Mouse (Mus musculus) midbrain, embryonic 11.5 days (tissue): ENCODE results near the gene Emb. TPM values are rescaled to one million over a fixed set of nuclear protein-coding genes. Genes with fewer than 3 reads are reported as not detected.
"Not testable (repeated sequence)": the region's sequence is repeated elsewhere in the genome, so short reads cannot be mapped to it uniquely, and the experiment has no call there.

Experiments
- ATAC-seq: fragments of 200-750 bp; cut with Nextera tagmentation; 2 replicates; pipeline ENCODE4 v1.8.0; 2017; ENCODE audit warnings: moderate TSS enrichment, moderate library complexity; ENCODE audit not compliant: low FRiP score
- DNase-seq: peaks from one replicate; pipeline ENCODE4 v3.0.0; 2015; ENCODE audit warnings: low spot score; ENCODE audit errors: missing footprints
- H3K27ac ChIP-seq: fragments of 300-500 bp; sonication (generic); 2 replicates; pipeline ENCODE4 v1.5.1; 2014; ENCODE audit warnings: low read depth, low read length
- H3K27me3 ChIP-seq: fragments of 300-500 bp; sonication (generic); 2 replicates; pipeline ENCODE4 v1.6.1; 2014; ENCODE audit warnings: mild to moderate bottlenecking, low read length, moderate library complexity, mixed read lengths; ENCODE audit not compliant: control insufficient read depth, insufficient read depth
- H3K36me3 ChIP-seq: fragments of 300-500 bp; sonication (generic); 2 replicates; pipeline ENCODE4 v1.6.1; 2014; ENCODE audit warnings: mild to moderate bottlenecking, low read length, moderate library complexity, mixed read lengths; ENCODE audit not compliant: control insufficient read depth, insufficient read depth
- H3K4me1 ChIP-seq: fragments of 300-500 bp; sonication (generic); 2 replicates; pipeline ENCODE4 v1.6.1; 2014; ENCODE audit warnings: low read length; ENCODE audit not compliant: control insufficient read depth, insufficient read depth
- H3K4me2 ChIP-seq: fragments of 300-500 bp; sonication (generic); 2 replicates; pipeline ENCODE4 v1.6.1; 2014; ENCODE audit warnings: mild to moderate bottlenecking, moderate library complexity
- H3K4me3 ChIP-seq: fragments of 300-500 bp; sonication (generic); 2 replicates; pipeline ENCODE4 v1.5.1; 2014; ENCODE audit warnings: low read depth, low read length
- H3K9ac ChIP-seq: fragments of 300-500 bp; sonication (generic); 2 replicates; pipeline ENCODE4 v1.6.1; 2014; ENCODE audit warnings: low read length
- H3K9me3 ChIP-seq: fragments of 300-500 bp; sonication (generic); 2 replicates; pipeline ENCODE4 v1.6.1; 2016; ENCODE audit warnings: low read length; ENCODE audit not compliant: control insufficient read depth
- WGBS: fragments of 180-500 bp; shearing (Covaris S2); extraction: QIAGEN DNeasy Blood & Tissue Kit; methylation state at CpG from one replicate; pipeline ENCODE4 v1.1.7; 2014; 5-methylcytosine and 5-hydroxymethylcytosine counted together
- polyA plus RNA-seq: library from polyadenylated mRNA; unstranded; fragments of >200 nt; fragmentation: Nextera tagmentation; extraction: Ambion mirVana; gene quantifications from 2 replicates; pipeline ENCODE4 v1.2.1, GENCODE M21; 2014

Gene Emb
- polyA plus RNA-seq, result 39.3 and 39.9 TPM in 2 replicates

GRCm38 (mm10) chr13:117208236-117208635, at the start of gene Emb:
Gene Emb (plus strand): TSS chr13:117208536.
- DNase-seq, result peak; percentile 21
- H3K27ac ChIP-seq, result no peak within 1 kb of the TSS
- no peak for ATAC-seq
- no peak within 1 kb of the TSS for H3K9ac ChIP-seq
- H3K9me3 ChIP-seq, result no peaks in the 10 kb centered on the region
- H3K27me3 ChIP-seq, result no peaks in the 10 kb centered on the region
- H3K36me3 ChIP-seq, result no peaks in the 10 kb centered on the region
- no peak within 1 kb of the TSS for H3K4me2 ChIP-seq
- H3K4me1 ChIP-seq, result no peaks in the 10 kb centered on the region
- no peak within 1 kb of the TSS for H3K4me3 ChIP-seq
- 73% methylated on average over 6 of the region's 6 CpGs for WGBS

DNA sequence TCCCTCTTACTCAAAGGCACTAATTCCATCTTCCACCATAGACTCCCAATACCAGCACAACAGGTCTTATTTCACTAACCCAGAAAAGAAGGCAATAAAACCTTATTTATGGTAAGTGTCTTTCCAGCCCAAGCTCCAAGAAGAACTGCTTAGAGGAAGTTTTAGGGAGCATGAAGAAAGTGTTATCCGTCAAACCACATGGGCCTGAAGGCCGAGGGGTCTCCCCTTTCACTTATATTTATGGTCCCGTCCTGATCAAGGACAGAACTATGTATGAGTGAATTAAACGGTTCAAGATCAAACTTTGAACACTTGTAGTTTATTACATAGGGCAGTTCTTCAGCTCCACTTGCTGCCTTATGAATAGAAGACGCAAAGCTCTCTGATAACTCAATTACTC, 44.4 kb upstream of the Emb start:
- Histone ChIP-seq H3K4me2 (no peak overlapping the region), H3K36me3 (no peaks in the 10 kb centered on the region), H3K27ac (no peak overlapping the region), H3K9me3 (no peaks in the 10 kb centered on the region), H3K27me3 (no peaks in the 10 kb centered on the region), H3K4me1 (no peaks in the 10 kb centered on the region), H3K4me3 (no peak overlapping the region), H3K9ac (no peak overlapping the region)
- ATAC-seq (no peak), DNase-seq (no peak)
- 91% methylated on average over 5 of the region's 5 CpGs for WGBS

DNA sequence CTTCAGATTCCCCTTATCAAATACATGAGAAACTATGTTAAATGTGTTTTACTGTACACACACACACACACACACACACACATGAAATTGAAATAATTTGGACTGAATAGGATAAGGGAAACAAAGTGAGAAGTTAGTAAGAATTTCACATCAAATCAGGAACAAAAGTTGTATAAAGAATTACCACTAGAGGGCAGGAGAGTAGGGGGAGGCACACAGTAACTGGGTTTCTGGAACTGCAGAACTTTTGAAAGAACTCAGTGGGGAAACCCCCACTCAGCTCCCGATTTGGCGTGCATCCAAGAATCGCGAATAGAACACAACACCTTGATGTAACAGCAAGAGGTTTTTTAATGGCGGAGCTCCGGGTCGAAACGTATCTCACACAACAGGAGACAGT, 43.3 kb upstream of the Emb start:
- Histone ChIP-seq H3K27ac (no peak overlapping the region), H3K27me3 (no peaks in the 10 kb centered on the region), H3K4me1 (no peaks in the 10 kb centered on the region), H3K4me3 (no peak overlapping the region), H3K36me3 (no peaks in the 10 kb centered on the region), H3K9ac (no peak overlapping the region), H3K4me2 (no peak overlapping the region), H3K9me3 (no peaks in the 10 kb centered on the region)
- WGBS, result 95% methylated on average over 8 of the region's 8 CpGs
- no peak for ATAC-seq
- no peak for DNase-seq

GRCm38 (mm10) chr13:117180912-117181311, 27.4 kb upstream of the Emb start:
- not testable (repeated sequence) for ATAC-seq, H3K36me3 ChIP-seq
- WGBS, result 62% methylated on average over 3 of the region's 3 CpGs

DNA sequence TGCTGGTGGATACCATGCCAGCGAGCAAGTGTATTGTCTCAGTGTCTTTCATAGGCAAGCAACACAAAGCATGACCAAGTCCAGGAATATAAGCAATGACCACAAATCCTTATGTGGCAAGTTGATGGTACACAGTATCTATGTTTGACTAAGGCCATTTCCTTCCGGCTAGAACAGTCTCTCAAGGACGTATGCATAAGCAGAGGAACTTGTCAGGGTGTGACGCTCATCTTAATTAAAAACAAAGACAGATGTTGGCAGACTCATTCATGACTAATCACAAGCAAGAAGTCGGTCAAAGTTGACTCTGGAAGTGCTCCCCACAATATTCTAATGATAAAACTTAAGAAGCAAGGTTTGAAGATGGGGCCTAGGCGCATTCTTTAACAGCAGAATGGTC, 25.0 kb upstream of the Emb start:
- no peak overlapping the region for H3K9ac ChIP-seq
- H3K27ac ChIP-seq, result no peak overlapping the region
- H3K27me3 ChIP-seq, result no peaks in the 10 kb centered on the region
- H3K9me3 ChIP-seq, result no peaks in the 10 kb centered on the region
- DNase-seq, result no peak
- no peak overlapping the region for H3K4me3 ChIP-seq
- no peak overlapping the region for H3K4me2 ChIP-seq
- H3K4me1 ChIP-seq, result no peaks in the 10 kb centered on the region
- no peaks in the 10 kb centered on the region for H3K36me3 ChIP-seq
- ATAC-seq, result no peak
- WGBS, result 82% methylated on average over 6 of the region's 6 CpGs

More at GRCm38 (mm10) chr13:117180912-117181311, 27.4 kb upstream of the Emb start:
- DNase-seq, H3K4me2 ChIP-seq, H3K27me3 ChIP-seq, H3K4me3 ChIP-seq, H3K27ac ChIP-seq, H3K9me3 ChIP-seq, H3K4me1 ChIP-seq, H3K9ac ChIP-seq: not testable (repeated sequence)

- Histone ChIP-seq H3K9me3 (no peaks in the 10 kb centered on the region), H3K4me1 (no peaks in the 10 kb centered on the region), H3K9ac (no peak overlapping the region), H3K4me3 (no peak overlapping the region), H3K27ac (no peak overlapping the region), H3K36me3 (no peaks in the 10 kb centered on the region), H3K27me3 (no peaks in the 10 kb centered on the region), H3K4me2 (no peak overlapping the region)
- DNase-seq, result peak; percentile 72
- WGBS, result 86% methylated on average over 6 of the region's 6 CpGs
- ATAC-seq, result 0 out of 2 replicates have a peak, but pooled peaks have one; percentile 22
Observed at GRCm38 (mm10) chr13:117185329-117185728, 23.0 kb upstream of the Emb start.

- DNase-seq, result no peak
- H3K4me1 ChIP-seq, result no peaks in the 10 kb centered on the region
- H3K27ac ChIP-seq, result no peak overlapping the region
- H3K9ac ChIP-seq, result no peak overlapping the region
- H3K36me3 ChIP-seq, result no peaks in the 10 kb centered on the region
- no peak overlapping the region for H3K4me3 ChIP-seq
- H3K4me2 ChIP-seq, result no peak overlapping the region
- no peaks in the 10 kb centered on the region for H3K9me3 ChIP-seq
- ATAC-seq, result no peak
- no peaks in the 10 kb centered on the region for H3K27me3 ChIP-seq
- WGBS, result 89% methylated on average over 5 of the region's 5 CpGs
Observed at GRCm38 (mm10) chr13:117192161-117192560, 16.2 kb upstream of the Emb start.

- no peak overlapping the region for H3K27ac ChIP-seq
- 80% methylated on average over 7 of the region's 7 CpGs for WGBS
- H3K27me3 ChIP-seq, result no peaks in the 10 kb centered on the region
- ATAC-seq (no peak), DNase-seq (peak; percentile 57)
- no peak overlapping the region for H3K9ac ChIP-seq
- no peak overlapping the region for H3K4me2 ChIP-seq
- no peaks in the 10 kb centered on the region for H3K9me3 ChIP-seq
- no peaks in the 10 kb centered on the region for H3K36me3 ChIP-seq
- no peak overlapping the region for H3K4me3 ChIP-seq
- H3K4me1 ChIP-seq, result no peaks in the 10 kb centered on the region
Observed at GRCm38 (mm10) chr13:117193422-117193983, 14.8 kb upstream of the Emb start.

DNA sequence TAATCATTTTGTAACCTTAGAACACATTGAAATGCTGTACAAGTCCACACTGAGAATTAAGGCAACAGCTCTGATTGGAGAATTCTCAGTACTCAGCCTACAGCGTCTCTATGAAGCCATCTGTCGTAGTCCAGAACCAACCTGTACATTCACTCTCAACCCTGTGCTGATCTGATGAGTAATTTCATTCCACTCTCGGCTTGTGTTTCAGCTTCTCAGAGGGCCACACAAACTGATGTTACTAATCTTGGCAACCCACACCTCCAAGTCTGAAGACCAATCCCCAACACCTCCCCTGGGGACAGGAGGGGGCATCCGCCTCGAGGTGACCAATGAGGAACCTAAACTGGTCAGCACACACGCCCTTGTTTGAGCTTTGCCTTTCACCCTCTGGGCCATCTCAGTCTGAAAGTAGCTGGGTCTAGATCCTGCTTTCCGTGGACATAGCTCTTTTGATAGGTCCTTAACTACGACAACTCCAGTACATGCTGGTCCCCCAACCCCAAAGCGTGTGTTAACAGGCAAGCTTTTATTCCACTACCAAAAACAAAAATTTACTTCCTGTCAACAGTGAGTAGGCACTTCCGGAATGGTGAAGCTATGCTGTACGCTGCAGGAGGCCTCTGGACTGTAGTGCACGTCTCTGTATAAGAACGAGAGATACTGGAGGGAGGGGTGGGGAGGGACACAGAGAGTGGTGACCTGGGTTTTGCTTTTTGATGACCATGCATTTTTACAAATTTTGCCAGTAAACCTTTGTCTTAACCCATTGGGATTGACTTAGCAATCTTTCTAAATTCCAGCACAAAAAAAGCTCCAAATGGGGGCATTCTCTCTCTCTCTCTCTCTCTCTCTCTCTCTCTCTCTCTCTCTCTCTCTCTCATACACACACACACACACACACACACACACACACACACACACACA, 12.5 kb upstream of the Emb start:
- 87% methylated on average over 13 of the region's 13 CpGs for WGBS
- no peak for ATAC-seq

More for the DNA sequence above, 12.5 kb upstream of the Emb start:
- Histone ChIP-seq H3K4me1 (no peaks in the 10 kb centered on the region), H3K27ac (no peak overlapping the region), H3K36me3 (no peaks in the 10 kb centered on the region), H3K4me2 (no peak overlapping the region), H3K27me3 (no peaks in the 10 kb centered on the region), H3K4me3 (no peak overlapping the region), H3K9ac (no peak overlapping the region), H3K9me3 (no peaks in the 10 kb centered on the region)
- DNase-seq, result peak; percentile 76
